7 mouse cellular contexts compared by ENCODE assay signal in genomic region chr13:67420558-67421206, GRCm38 (mm10). TPM values are rescaled to one million over a fixed set of nuclear protein-coding genes. Genes with fewer than 3 reads are reported as not detected.
DNase-seq lines count a peak whose midpoint lies in the region; ATAC-seq and TF ChIP-seq lines count a peak whose summit lies in the region.

No protein-coding gene starts in this region.

- no peaks in the 10 kb centered on the region for H3K9me3 ChIP-seq in forebrain, embryonic 10.5 days
- H3K9me3 ChIP-seq in intestine, postnatal 0 days (ENCODE audit: control insufficient read depth): no peaks in the 10 kb centered on the region

- H3K4me2 ChIP-seq in intestine, postnatal 0 days (replicated peaks; ENCODE audit: low read depth): peak overlapping the region; percentile 80

- no peaks in the 10 kb centered on the region for H3K36me3 ChIP-seq in forebrain, embryonic 10.5 days (replicated peaks)
- H3K36me3 ChIP-seq in intestine, postnatal 0 days (ENCODE audit: control insufficient read depth, insufficient read depth): no peaks in the 10 kb centered on the region

- peak overlapping the region; percentile 71 for H3K4me3 ChIP-seq in forebrain, embryonic 10.5 days
- peak overlapping the region; percentile 67 for H3K4me3 ChIP-seq in intestine, postnatal 0 days (ENCODE audit: low read depth, low read length)
- H3K4me3 ChIP-seq in olfactory bulb, adult 2 months (ENCODE audit: insufficient read depth, low read depth, low read length): peak overlapping the region; percentile 51

- TF ChIP-seq CTCF in intestine, postnatal 0 days (IDR thresholded peaks at IDR 0.05; ENCODE audit: low read depth): no peak
- no peak for TF ChIP-seq CTCF in olfactory bulb, adult 2 months (IDR thresholded peaks at IDR 0.05; ENCODE audit: insufficient read depth, low read depth, low read length)

- H3K27ac ChIP-seq in forebrain, embryonic 10.5 days: peak overlapping the region; percentile 79
- H3K27ac ChIP-seq in intestine, postnatal 0 days (ENCODE audit: low read depth, low read length): peak overlapping the region; percentile 6; the same call in 1 of the 2 replicates
- no peak overlapping the region for H3K27ac ChIP-seq in olfactory bulb, adult 2 months (ENCODE audit: insufficient read depth, low read depth, low read length)

- TF ChIP-seq POLR2A in olfactory bulb, adult 2 months (IDR thresholded peaks at IDR 0.05; ENCODE audit: insufficient read depth, low read depth, low read length): no peak

- peak; percentile 67 for ATAC-seq in intestine, postnatal 0 days

- H3K9ac ChIP-seq in intestine, postnatal 0 days (ENCODE audit: low read depth, low read length): peak overlapping the region; percentile 53

- peaks cover 15% of the 10 kb centered on the region for H3K4me1 ChIP-seq in forebrain, embryonic 10.5 days
- H3K4me1 ChIP-seq in intestine, postnatal 0 days (replicated peaks; ENCODE audit: control insufficient read depth, insufficient read depth, low read length): no peaks in the 10 kb centered on the region
- no peaks in the 10 kb centered on the region for H3K4me1 ChIP-seq in olfactory bulb, adult 2 months (ENCODE audit: control insufficient read depth, insufficient read depth, low read length)

- 34% methylated on average over 11 of the region's 11 CpGs for WGBS in forebrain, embryonic 10.5 days
- 27% methylated on average over 11 of the region's 11 CpGs for WGBS in intestine, postnatal 0 days
- WGBS in olfactory bulb, adult 2 months: 32% methylated on average over 11 of the region's 11 CpGs

- H3K27me3 ChIP-seq in forebrain, embryonic 10.5 days (ENCODE audit: poor library complexity, severe bottlenecking): no peaks in the 10 kb centered on the region
- no peaks in the 10 kb centered on the region for H3K27me3 ChIP-seq in intestine, postnatal 0 days (replicated peaks; ENCODE audit: control insufficient read depth, insufficient read depth, low read length)

- DNase-seq in right cerebral cortex, adult 18-20 months: peak; percentile 5
- no peak for DNase-seq in right cerebral cortex, postnatal 14 days
- no peak for DNase-seq in forebrain, embryonic 10.5 days (ENCODE audit: extremely low spot score, low spot score)
- no peak for DNase-seq in layer of hippocampus, adult 18-20 months (ENCODE audit: low spot score in 2 of 2)
- DNase-seq in thymus, postnatal 25 days: no peak

RNA-seq across cellular contexts. Expression of gene Zfp459, which starts 0.5 kb away (rescaled TPM):
- polyA plus RNA-seq in forebrain, embryonic 10.5 days (2016; fragmentation: Nextera tagmentation; extraction: Ambion mirVana): 0.86 and 1.2 TPM in 2 replicates
- 1.1 and 1.2 TPM in 2 replicates for polyA plus RNA-seq in intestine, postnatal 0 days (2015; fragmentation: Nextera tagmentation; extraction: Ambion mirVana)
- polyA plus RNA-seq in olfactory bulb, adult 2 months (2012; ENCODE audit: insufficient read depth, insufficient read length, low replicate concordance, missing spikeins): not detected in 2 replicates
- 1 to 10 TPM; 1.4 to 2.8 TPM for total RNA-seq in layer of hippocampus, adult 18-20 months (2021)

RNA-seq across cellular contexts. Expression of gene Zfp429, which starts 21.1 kb away (rescaled TPM):
- 3.4 and 4.5 TPM in 2 replicates for polyA plus RNA-seq in forebrain, embryonic 10.5 days (2016; fragmentation: Nextera tagmentation; extraction: Ambion mirVana)
- 4.1 and 5.0 TPM in 2 replicates for polyA plus RNA-seq in intestine, postnatal 0 days (2015; fragmentation: Nextera tagmentation; extraction: Ambion mirVana)
- polyA plus RNA-seq in olfactory bulb, adult 2 months (2012; ENCODE audit: insufficient read depth, insufficient read length, low replicate concordance, missing spikeins): not detected in 2 replicates
- total RNA-seq in layer of hippocampus, adult 18-20 months (2021): 1 to 10 TPM; 2.2 to 4.7 TPM

RNA-seq across cellular contexts. Expression of gene Zfp874a, which starts 30.7 kb away (rescaled TPM):
- polyA plus RNA-seq in forebrain, embryonic 10.5 days (2016; fragmentation: Nextera tagmentation; extraction: Ambion mirVana): 6.3 and 7.5 TPM in 2 replicates
- polyA plus RNA-seq in intestine, postnatal 0 days (2015; fragmentation: Nextera tagmentation; extraction: Ambion mirVana): 3.0 and 3.2 TPM in 2 replicates
- polyA plus RNA-seq in olfactory bulb, adult 2 months (2012; ENCODE audit: insufficient read depth, insufficient read length, low replicate concordance, missing spikeins): not detected in 2 replicates
- total RNA-seq in layer of hippocampus, adult 18-20 months (2021): 10 to 100 TPM; 13.2 to 14.5 TPM

RNA-seq across cellular contexts. Expression of gene Zfp456, which starts 45.1 kb away (rescaled TPM):
- 0.62 and 0.86 TPM in 2 replicates for polyA plus RNA-seq in forebrain, embryonic 10.5 days (2016; fragmentation: Nextera tagmentation; extraction: Ambion mirVana)
- 1.1 and 1.4 TPM in 2 replicates for polyA plus RNA-seq in intestine, postnatal 0 days (2015; fragmentation: Nextera tagmentation; extraction: Ambion mirVana)
- polyA plus RNA-seq in olfactory bulb, adult 2 months (2012; ENCODE audit: insufficient read depth, insufficient read length, low replicate concordance, missing spikeins): not detected in 2 replicates
- total RNA-seq in layer of hippocampus, adult 18-20 months (2021): under 1 TPM; 0.62 to 0.89 TPM

RNA-seq across cellular contexts. Expression of gene Gm28041, which starts 45.1 kb away (rescaled TPM):
- polyA plus RNA-seq in forebrain, embryonic 10.5 days (2016; fragmentation: Nextera tagmentation; extraction: Ambion mirVana): 0.50 TPM in 1 of 2 replicates, not detected in the other
- 0.38 and 0.42 TPM in 2 replicates for polyA plus RNA-seq in intestine, postnatal 0 days (2015; fragmentation: Nextera tagmentation; extraction: Ambion mirVana)
- polyA plus RNA-seq in olfactory bulb, adult 2 months (2012; ENCODE audit: insufficient read depth, insufficient read length, low replicate concordance, missing spikeins): not detected in 2 replicates
- total RNA-seq in layer of hippocampus, adult 18-20 months (2021): 1 to 10 TPM in 1 of 2 experiments, under 1 TPM in 1; 0.84 to 1.2 TPM
